27 mouse cellular contexts compared by ENCODE assay signal in genomic region chr11:22651911-22652310, GRCm38 (mm10).
DNase-seq lines count a peak whose midpoint lies in the region; ATAC-seq lines count a peak whose summit lies in the region.
"Had no signal": no experiment of that assay in that cellular context is flagged by ENCODE, and none has a peak within 500 bp of the region (broad histone marks: within the 10 kb centered on the region; RNA-seq: fewer than 3 reads in every experiment).

No protein-coding gene starts in this region.

- 70% methylated on average over 4 of the region's 4 CpGs for WGBS in hindbrain, embryonic 15.5 days
- 91% methylated on average over 4 of the region's 4 CpGs for WGBS in hindbrain, embryonic 10.5 days
- 77% methylated on average over 4 of the region's 4 CpGs for WGBS in midbrain, embryonic 15.5 days
- 82% methylated on average over 4 of the region's 4 CpGs for WGBS in midbrain, embryonic 11.5 days

- peak; percentile 57 to 60 for DNase-seq in cerebellum, postnatal 10 days
- DNase-seq in cerebellum, adult 18-20 months: no peak
- DNase-seq in hindbrain, embryonic 10.5 days (ENCODE audit: low spot score): no peak
- DNase-seq in midbrain, embryonic 11.5 days (ENCODE audit: low spot score, missing footprints): no peak
- peak; percentile 1 for DNase-seq in adipocyte (ENCODE audit: low spot score)
- DNase-seq: adrenal gland, postnatal 14 days; cerebellum, adult 11 months; cerebellum, postnatal 25 days; gastrocnemius, adult 2 months; heart, postnatal 14 days; kidney, adult 8-10 months; kidney, postnatal 4 days; layer of hippocampus, postnatal 36 days; left cerebral cortex, postnatal 4 days; lung, adult 2 months; lung, postnatal 10 days; right cerebral cortex, postnatal 25 days; thymus, postnatal 14 days had no signal

- 0 out of 2 replicates have a peak, but pooled peaks have one; percentile 11 for ATAC-seq in hindbrain, embryonic 15.5 days (ENCODE audit: low FRiP score, low read depth)
- ATAC-seq in midbrain, embryonic 15.5 days (replicated peaks): peak; percentile 54
- no peak for ATAC-seq in midbrain, embryonic 11.5 days (ENCODE audit: low FRiP score)
- ATAC-seq: intestine, embryonic 15.5 days had no signal

- 0 out of 2 replicates have a peak, but pooled peaks cover 6% of the 10 kb centered on the region for H3K4me1 ChIP-seq in hindbrain, embryonic 15.5 days (replicated peaks)
- H3K4me1 ChIP-seq in hindbrain, embryonic 10.5 days (replicated peaks): no peaks in the 10 kb centered on the region
- no peaks in the 10 kb centered on the region for H3K4me1 ChIP-seq in midbrain, embryonic 15.5 days
- H3K4me1 ChIP-seq in midbrain, embryonic 11.5 days (ENCODE audit: control insufficient read depth, insufficient read depth, low read length): no peaks in the 10 kb centered on the region
- H3K4me1 ChIP-seq: embryonic facial prominence, embryonic 10.5 days; embryonic facial prominence, embryonic 15.5 days; forebrain, embryonic 12.5 days; intestine, embryonic 15.5 days had no signal

- no peaks in the 10 kb centered on the region for H3K36me3 ChIP-seq in hindbrain, embryonic 15.5 days
- no peaks in the 10 kb centered on the region for H3K36me3 ChIP-seq in hindbrain, embryonic 10.5 days
- no peaks in the 10 kb centered on the region for H3K36me3 ChIP-seq in midbrain, embryonic 15.5 days (replicated peaks)
- H3K36me3 ChIP-seq in midbrain, embryonic 11.5 days (ENCODE audit: control insufficient read depth, insufficient read depth, low read length): no peaks in the 10 kb centered on the region
- H3K36me3 ChIP-seq: embryonic facial prominence, embryonic 10.5 days; embryonic facial prominence, embryonic 15.5 days; forebrain, embryonic 12.5 days; intestine, embryonic 15.5 days had no signal

- H3K9ac ChIP-seq in hindbrain, embryonic 15.5 days: no peak overlapping the region
- no peak overlapping the region for H3K9ac ChIP-seq in midbrain, embryonic 15.5 days
- H3K9ac ChIP-seq in midbrain, embryonic 11.5 days (ENCODE audit: low read length): no peak overlapping the region
- H3K9ac ChIP-seq: embryonic facial prominence, embryonic 15.5 days; forebrain, embryonic 12.5 days; intestine, embryonic 15.5 days; liver, embryonic 14.5 days had no signal

- no peak overlapping the region for H3K4me2 ChIP-seq in hindbrain, embryonic 15.5 days
- no peak overlapping the region for H3K4me2 ChIP-seq in midbrain, embryonic 15.5 days
- no peak overlapping the region for H3K4me2 ChIP-seq in midbrain, embryonic 11.5 days
- H3K4me2 ChIP-seq: embryonic facial prominence, embryonic 15.5 days; forebrain, embryonic 12.5 days; intestine, embryonic 15.5 days had no signal

- no peaks in the 10 kb centered on the region for H3K9me3 ChIP-seq in hindbrain, embryonic 15.5 days
- no peaks in the 10 kb centered on the region for H3K9me3 ChIP-seq in hindbrain, embryonic 10.5 days
- H3K9me3 ChIP-seq in midbrain, embryonic 15.5 days: no peaks in the 10 kb centered on the region
- no peaks in the 10 kb centered on the region for H3K9me3 ChIP-seq in midbrain, embryonic 11.5 days (ENCODE audit: control insufficient read depth, low read length)
- H3K9me3 ChIP-seq: embryonic facial prominence, embryonic 10.5 days; embryonic facial prominence, embryonic 15.5 days; forebrain, embryonic 12.5 days; intestine, embryonic 15.5 days had no signal

- no peak overlapping the region for H3K4me3 ChIP-seq in hindbrain, embryonic 15.5 days
- H3K4me3 ChIP-seq in hindbrain, embryonic 10.5 days: no peak overlapping the region
- no peak overlapping the region for H3K4me3 ChIP-seq in midbrain, embryonic 15.5 days
- H3K4me3 ChIP-seq in midbrain, embryonic 11.5 days (ENCODE audit: low read depth, low read length): no peak overlapping the region
- H3K4me3 ChIP-seq: embryonic facial prominence, embryonic 10.5 days; embryonic facial prominence, embryonic 15.5 days; forebrain, embryonic 12.5 days; gastrocnemius, adult 2 months; intestine, embryonic 15.5 days had no signal

- H3K27me3 ChIP-seq in hindbrain, embryonic 15.5 days: no peaks in the 10 kb centered on the region
- no peaks in the 10 kb centered on the region for H3K27me3 ChIP-seq in hindbrain, embryonic 10.5 days (ENCODE audit: insufficient read depth, poor library complexity, severe bottlenecking)
- no peaks in the 10 kb centered on the region for H3K27me3 ChIP-seq in midbrain, embryonic 15.5 days (replicated peaks)
- no peaks in the 10 kb centered on the region for H3K27me3 ChIP-seq in midbrain, embryonic 11.5 days (ENCODE audit: control insufficient read depth, insufficient read depth, low read length)
- H3K27me3 ChIP-seq: CH12.LX; embryonic facial prominence, embryonic 15.5 days; forebrain, embryonic 12.5 days; intestine, embryonic 15.5 days had no signal

- H3K27ac ChIP-seq in hindbrain, embryonic 15.5 days (replicated peaks): no peak overlapping the region
- H3K27ac ChIP-seq in hindbrain, embryonic 10.5 days: no peak overlapping the region
- no peak overlapping the region for H3K27ac ChIP-seq in midbrain, embryonic 15.5 days
- H3K27ac ChIP-seq in midbrain, embryonic 11.5 days (ENCODE audit: low read depth, low read length): no peak overlapping the region
- H3K27ac ChIP-seq: embryonic facial prominence, embryonic 10.5 days; embryonic facial prominence, embryonic 15.5 days; forebrain, embryonic 12.5 days; gastrocnemius, adult 2 months; intestine, embryonic 15.5 days; kidney, postnatal 0 days; liver, embryonic 14.5 days had no signal

Comparison
In these comparisons a context has a peak if more than half of its experiments do, and no peak if none do; other contexts are left out.
1. DNase-seq: peak in cerebellum, postnatal 10 days (2 of 2) and adipocyte (single experiment); none in cerebellum, adult 18-20 months (0 of 2), hindbrain, embryonic 10.5 days (single experiment) and midbrain, embryonic 11.5 days (single experiment).